Mouse (Mus musculus) bone marrow, adult 2 months (tissue): Measurements from ENCODE around the gene Tnfrsf23. TPM values are rescaled to one million over a fixed set of nuclear protein-coding genes. Genes with fewer than 3 reads are reported as not detected.
A peak's percentile ranks its signal among the peaks of the same experiment; 100 is the strongest.

ENCODE experiments used
- H3K27ac ChIP-seq: fragments of 200-500 bp; 2 replicates; pipeline ENCODE4 v1.5.1; 2012; ENCODE audit warnings: low read depth, mild to moderate bottlenecking, control low read depth, inconsistent platforms, low read length; ENCODE audit not compliant: control insufficient read depth, poor library complexity, insufficient read depth
- H3K4me1 ChIP-seq: fragments of 200-500 bp; 2 replicates; pipeline ENCODE4 v1.6.1; 2011; ENCODE audit warnings: low read length; ENCODE audit not compliant: control insufficient read depth, insufficient read depth
- H3K4me3 ChIP-seq: fragments of 200-500 bp; replicated peaks from 2 replicates; pipeline ENCODE3; 2011; ENCODE audit warnings: mild to moderate bottlenecking, low read depth, low read length, control low read depth; ENCODE audit not compliant: control insufficient read depth
- CTCF ChIP-seq: fragments of 200-500 bp; IDR thresholded peaks from 2 replicates; pipeline ENCODE4 v1.5.1; 2011; ENCODE audit warnings: low read length, control low read depth; ENCODE audit not compliant: control insufficient read depth, insufficient read depth
- POLR2A ChIP-seq: fragments of 200-500 bp; IDR thresholded peaks from 2 replicates; pipeline ENCODE4 v1.6.1; 2011; ENCODE audit warnings: low read depth, mild to moderate bottlenecking, control low read depth, low read length, borderline replicate concordance; ENCODE audit not compliant: control insufficient read depth
- WGBS: fragments of 180-500 bp; shearing (Covaris S2); methylation state at CpG from one replicate; pipeline ENCODE4 v1.1.7; 2018; 5-methylcytosine and 5-hydroxymethylcytosine counted together
- polyA plus RNA-seq: library from polyadenylated mRNA; stranded (reverse); fragments of >200 nt; gene quantifications from 2 replicates; pipeline ENCODE4 v1.2.4, GENCODE M21; 2011; ENCODE audit warnings: low replicate concordance; ENCODE audit not compliant: missing spikeins, insufficient read depth, insufficient read length

The Tnfrsf23 gene
- polyA plus RNA-seq, 1 experiment: 0.85 TPM

DNA sequence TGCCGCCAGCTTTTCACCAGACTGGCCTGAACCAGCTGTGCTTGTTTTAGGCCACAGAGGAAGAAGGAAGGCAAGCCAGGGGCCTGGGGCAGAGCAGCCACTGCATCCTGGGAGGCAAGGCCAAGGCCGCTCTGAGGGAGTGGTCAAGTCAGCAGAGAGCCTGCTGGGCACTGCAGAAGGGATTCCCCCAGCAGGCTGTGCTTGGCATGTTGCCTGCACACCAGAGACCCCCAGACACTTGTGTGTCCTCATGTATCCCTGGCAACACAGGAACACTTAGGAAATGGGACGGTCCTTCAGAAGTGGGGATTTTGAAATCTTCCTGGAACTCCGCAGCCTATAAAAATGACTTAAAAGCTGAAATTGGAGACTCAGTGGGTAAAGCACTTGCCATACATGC is 26.4 kb upstream of the Tnfrsf23 start:
- Histone ChIP-seq H3K4me1 (no peaks in the 10 kb centered on the region; the same call in 1 of the 2 replicates), H3K27ac (no peak overlapping the region), H3K4me3 (no peak overlapping the region)
- no peak for TF ChIP-seq CTCF
- WGBS: 58% methylated on average over 4 of the region's 4 CpGs

DNA sequence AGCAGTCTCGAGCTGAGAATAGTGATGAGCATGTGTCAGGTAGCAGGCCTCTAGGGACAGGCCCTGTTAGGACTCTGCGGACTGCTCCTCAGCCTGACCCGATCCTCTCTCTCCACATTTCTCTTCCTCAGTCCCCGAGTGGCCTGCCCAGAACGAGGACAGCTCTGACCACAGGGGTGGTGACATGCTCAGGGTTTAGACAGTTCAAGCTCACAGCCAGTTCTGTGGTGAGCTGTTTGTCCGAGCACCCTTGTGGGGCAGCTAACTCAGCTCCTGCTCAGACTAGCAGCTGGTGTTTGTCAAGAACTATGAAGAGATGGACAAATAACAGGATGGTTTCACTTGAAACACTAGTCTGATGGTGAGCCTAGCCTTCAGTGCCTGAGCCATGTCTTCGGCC is 25.7 kb upstream of the Tnfrsf23 start:
- no peak overlapping the region for H3K4me3 ChIP-seq
- no peak overlapping the region for H3K27ac ChIP-seq
- 61% methylated on average over 7 of the region's 7 CpGs for WGBS
- TF ChIP-seq POLR2A (no peak), CTCF (no peak)
- no peaks in the 10 kb centered on the region; the same call in 1 of the 2 replicates for H3K4me1 ChIP-seq

DNA sequence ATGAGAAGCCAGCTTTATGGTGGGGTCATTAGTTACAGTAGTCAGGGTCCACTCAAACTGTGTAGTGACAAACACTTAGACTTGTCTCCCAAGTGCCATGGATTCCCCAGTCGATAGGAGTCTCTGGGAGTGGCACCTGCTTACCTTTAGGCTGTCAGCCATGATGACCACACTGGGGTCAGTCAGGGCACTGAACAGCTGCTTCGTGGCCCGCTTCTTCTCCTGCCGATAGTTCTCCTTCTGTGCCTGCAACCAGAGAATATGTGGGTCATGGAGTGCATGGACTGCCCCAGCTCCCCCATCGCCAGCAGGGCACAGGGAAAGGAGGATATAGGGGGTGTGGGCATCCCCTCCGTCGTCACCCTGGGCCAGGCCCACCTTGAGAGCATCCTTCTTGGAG is 23.7 kb upstream of the Tnfrsf23 start:
- TF ChIP-seq CTCF: no peak
- no peak for TF ChIP-seq POLR2A
- WGBS: 83% methylated on average over 7 of the region's 7 CpGs
- Histone ChIP-seq H3K4me3 (no peak overlapping the region), H3K27ac (no peak overlapping the region), H3K4me1 (no peaks in the 10 kb centered on the region; the same call in 1 of the 2 replicates)

DNA sequence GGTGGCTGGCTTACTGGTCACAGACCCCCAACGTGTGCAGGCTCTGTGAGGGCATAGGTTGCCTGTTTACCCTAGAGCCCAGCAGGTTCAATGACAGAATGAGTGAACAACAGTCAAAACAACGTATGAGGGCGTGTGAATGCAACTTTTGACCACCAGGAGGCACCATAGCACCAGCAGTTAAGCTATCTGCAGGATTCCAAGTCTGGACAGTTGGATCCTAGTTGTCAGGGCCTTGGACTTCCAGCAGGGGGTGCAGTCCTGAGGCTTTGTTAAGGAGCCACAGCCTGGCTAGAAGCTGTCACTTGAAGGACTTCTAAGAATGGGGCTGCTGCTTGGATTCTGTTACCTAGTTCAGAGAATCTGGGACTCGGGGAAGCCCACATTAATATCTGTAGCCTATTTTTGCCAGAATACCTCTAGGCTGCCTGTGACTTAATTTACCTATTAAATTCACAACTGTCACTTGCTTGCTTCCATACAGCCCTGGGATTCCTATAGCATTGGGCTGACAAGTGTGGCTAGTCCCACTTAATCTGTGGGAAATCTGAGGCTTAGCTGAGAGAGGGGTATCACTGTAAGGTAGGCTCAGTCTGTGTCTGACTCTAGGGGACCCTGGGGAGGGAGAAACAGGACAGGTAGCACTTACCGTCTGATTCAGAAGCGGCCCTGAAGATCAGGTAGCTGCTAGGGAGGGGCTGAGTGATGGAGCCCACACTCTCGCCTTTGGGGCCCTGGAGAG is 21.2 kb upstream of the Tnfrsf23 start:
- WGBS: 40% methylated on average over 7 of the region's 7 CpGs

DNA sequence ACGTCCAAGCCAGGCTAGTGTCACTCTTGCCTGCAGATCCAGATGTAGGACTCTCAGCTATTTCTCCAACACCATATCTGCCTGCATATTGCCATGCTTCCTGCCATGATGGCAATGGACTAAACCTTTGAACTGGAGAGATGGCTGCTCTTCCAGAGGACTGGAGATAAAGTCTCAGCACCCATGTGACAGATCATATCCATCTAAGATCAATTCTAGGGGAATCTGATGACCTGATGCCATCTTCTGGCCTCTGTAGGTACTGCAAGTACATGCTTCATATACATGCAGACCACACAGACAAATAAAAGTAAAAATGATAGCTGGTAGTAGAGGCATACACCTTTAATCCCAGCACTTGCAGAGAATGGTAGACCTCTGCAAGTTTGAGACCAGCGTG is 10.5 kb upstream of the Tnfrsf23 start:
- 74% methylated on average over 2 of the region's 2 CpGs for WGBS
- no peak overlapping the region for H3K27ac ChIP-seq
- H3K4me1 ChIP-seq: no peaks in the 10 kb centered on the region
- no peak overlapping the region for H3K4me3 ChIP-seq
- no peak for TF ChIP-seq POLR2A
- TF ChIP-seq CTCF: no peak

More for the DNA sequence above, 21.2 kb upstream of the Tnfrsf23 start:
- TF ChIP-seq POLR2A (no peak), CTCF (peak; percentile 91)
- H3K27ac ChIP-seq: no peak overlapping the region
- H3K4me1 ChIP-seq: no peaks in the 10 kb centered on the region
- no peak overlapping the region for H3K4me3 ChIP-seq

DNA sequence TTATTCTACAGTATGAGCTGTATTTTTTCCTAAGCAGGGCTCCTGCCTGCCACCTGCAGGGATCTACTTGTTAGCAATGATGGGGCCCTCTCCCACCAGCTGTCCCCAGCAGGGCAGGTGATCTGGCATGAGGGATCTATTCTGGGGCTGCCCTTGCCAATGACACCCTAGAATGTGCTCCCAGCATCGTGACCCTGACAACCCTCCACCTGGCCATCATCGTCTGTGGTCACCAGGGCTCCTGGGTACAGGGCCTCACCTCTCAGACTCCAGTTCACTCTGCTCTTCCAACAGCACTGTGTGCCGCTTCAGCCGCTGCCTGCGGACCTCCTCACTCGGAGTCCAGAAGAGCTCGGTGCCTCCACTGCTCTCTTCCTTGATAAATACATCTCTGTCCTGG is 8.9 kb upstream of the Tnfrsf23 start:
- peaks cover 2% of the 10 kb centered on the region for H3K4me1 ChIP-seq
- H3K4me3 ChIP-seq: no peak overlapping the region
- no peak overlapping the region for H3K27ac ChIP-seq
- no peak for TF ChIP-seq CTCF
- TF ChIP-seq POLR2A: no peak
- 89% methylated on average over 7 of the region's 7 CpGs for WGBS

DNA sequence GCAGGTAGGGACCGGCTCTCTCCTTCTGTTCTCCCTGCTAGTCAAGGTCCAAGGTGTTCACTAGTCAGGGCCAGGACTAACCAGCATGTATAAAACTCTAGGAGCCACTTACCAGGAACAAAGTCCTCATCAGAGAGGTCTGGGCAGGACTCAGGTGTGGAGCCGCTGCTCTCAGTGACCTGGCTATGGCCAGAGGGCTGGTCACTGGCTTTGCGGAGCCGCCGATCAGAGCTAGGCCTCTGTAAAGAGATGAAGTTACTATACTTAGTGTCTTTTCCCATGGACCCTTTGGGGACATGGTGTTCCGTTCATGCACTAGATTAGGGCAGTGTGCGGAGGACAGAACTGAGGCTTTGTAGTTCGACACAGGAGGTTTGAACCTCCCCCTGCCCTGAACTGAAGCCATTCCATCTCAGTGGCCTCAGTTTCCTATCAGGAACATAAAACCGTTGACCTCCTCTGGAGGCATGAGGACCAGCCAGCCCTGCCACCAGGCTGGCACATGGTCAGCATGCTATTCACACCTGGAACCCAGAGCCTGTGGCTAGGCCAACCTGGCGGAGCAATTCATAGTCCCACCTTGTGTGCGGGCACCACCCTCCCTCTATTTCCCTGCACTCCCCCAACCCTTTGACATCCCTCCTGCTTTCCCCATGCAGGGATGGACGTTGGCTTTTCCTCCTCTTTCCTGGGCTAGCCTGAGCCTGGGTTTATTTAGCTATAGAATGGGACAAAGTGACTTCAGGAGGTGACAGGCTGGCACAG is 7.3 kb upstream of the Tnfrsf23 start:
- H3K4me1 ChIP-seq: peaks cover 2% of the 10 kb centered on the region
- no peak overlapping the region for H3K4me3 ChIP-seq
- no peak for TF ChIP-seq CTCF
- no peak for TF ChIP-seq POLR2A
- no peak overlapping the region for H3K27ac ChIP-seq
- WGBS: 84% methylated on average over 12 of the region's 12 CpGs

DNA sequence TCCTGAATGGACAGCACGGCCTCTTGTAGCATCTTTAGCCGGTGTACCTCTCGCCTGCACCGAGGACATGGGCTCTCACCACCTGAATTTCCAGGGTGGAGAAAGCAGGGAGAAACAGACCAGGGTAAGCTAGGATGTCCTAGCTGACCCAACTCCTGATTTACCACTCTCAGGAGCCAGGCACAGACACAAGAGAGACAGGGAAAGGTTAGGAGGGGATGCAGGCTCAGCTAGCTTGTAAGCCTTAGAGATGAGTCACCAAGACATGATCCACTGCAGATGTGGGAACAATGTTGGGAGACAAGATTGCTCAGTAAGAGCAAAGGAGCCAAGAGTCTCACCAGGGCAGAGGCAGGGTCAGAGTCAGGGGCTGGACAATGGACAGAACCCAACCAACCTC is 6.2 kb upstream of the Tnfrsf23 start:
- peaks cover 2% of the 10 kb centered on the region for H3K4me1 ChIP-seq
- no peak overlapping the region for H3K27ac ChIP-seq
- H3K4me3 ChIP-seq: no peak overlapping the region
- WGBS: 89% methylated on average over 4 of the region's 4 CpGs
- TF ChIP-seq CTCF (no peak), POLR2A (no peak)
